Mouse (Mus musculus) embryonic facial prominence, embryonic 14.5 days (tissue): Measurements from ENCODE around the gene Cphx1. TPM values are rescaled to one million over a fixed set of nuclear protein-coding genes. Genes with fewer than 3 reads are reported as not detected.

ENCODE experiments used
- polyA plus RNA-seq: library from polyadenylated mRNA; unstranded; fragments of >200 nt; fragmentation: Nextera tagmentation; extraction: Ambion mirVana; gene quantifications from 2 replicates; pipeline ENCODE4 v1.2.1, GENCODE M21; 2014

Gene Cphx1
- polyA plus RNA-seq, 1 experiment from 2014 or later, result not detected

Other genes starting within 250 kb of the Cphx1 start
- gene Ppif, start 244.2 kb upstream of the Cphx1 start, polyA plus RNA-seq, result 27.3 and 28.4 TPM in 2 replicates
- 45.6 and 48.1 TPM in 2 replicates for gene Zcchc24, start 169.3 kb upstream of the Cphx1 start, polyA plus RNA-seq
- gene Anxa11, start 96.1 kb upstream of the Cphx1 start, polyA plus RNA-seq, result 27.6 and 30.2 TPM in 2 replicates
- 0.62 TPM in 1 of 2 replicates, not detected in the other for gene Plac9a, start 35.2 kb upstream of the Cphx1 start, polyA plus RNA-seq
- 2.6 and 5.5 TPM in 2 replicates for gene Tmem254a, start 10.6 kb upstream of the Cphx1 start, polyA plus RNA-seq
- 1.1 and 1.6 TPM in 2 replicates for gene Duxbl1, start 40.3 kb downstream of the Cphx1 start, polyA plus RNA-seq
- 38.6 and 48.4 TPM in 2 replicates for gene Gm9780, start 104.4 kb downstream of the Cphx1 start, polyA plus RNA-seq
- gene Tmem254c, start 129.1 kb downstream of the Cphx1 start, polyA plus RNA-seq, result 29.2 and 41.3 TPM in 2 replicates
- not detected in 2 replicates for gene Cphx2, start 143.2 kb downstream of the Cphx1 start, polyA plus RNA-seq
- gene Cphx3, start 144.0 kb downstream of the Cphx1 start, polyA plus RNA-seq, result not detected in 2 replicates
- 0.17 TPM in 1 of 2 replicates, not detected in the other for gene Duxbl2, start 180.0 kb downstream of the Cphx1 start, polyA plus RNA-seq
- 36.4 and 47.6 TPM in 2 replicates for gene Plac9b, start 244.2 kb downstream of the Cphx1 start, polyA plus RNA-seq